Mouse (Mus musculus) left cerebral cortex, adult 9 months (tissue): ENCODE results near the gene Il18bp.

Experiments used
- DNase-seq, 2 experiments: peaks; one replicate each; pipeline ENCODE4 v3.0.0; 2022; ENCODE audit warnings: low spot score in 2 of 2

The Il18bp gene

DNA sequence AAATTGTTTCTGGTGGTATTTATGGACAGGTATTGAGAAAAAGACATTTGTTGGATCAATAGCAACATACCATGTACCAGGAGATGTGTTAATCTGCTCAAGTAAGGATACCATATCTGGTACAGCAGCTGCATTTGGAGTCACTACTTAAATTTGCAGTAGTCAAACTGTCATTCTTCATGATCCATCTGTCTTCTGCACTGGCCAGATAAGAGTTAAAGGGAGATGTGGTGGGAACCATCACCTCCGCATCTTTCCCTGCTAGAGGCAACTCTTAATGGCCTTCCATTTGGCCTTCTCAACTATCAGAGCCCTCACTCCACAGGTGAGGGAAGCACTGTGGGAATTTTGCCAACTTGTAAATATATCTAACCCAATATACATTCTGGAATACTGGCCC lies 12.0 kb downstream of the Il18bp start:
- no peak for DNase-seq

DNA sequence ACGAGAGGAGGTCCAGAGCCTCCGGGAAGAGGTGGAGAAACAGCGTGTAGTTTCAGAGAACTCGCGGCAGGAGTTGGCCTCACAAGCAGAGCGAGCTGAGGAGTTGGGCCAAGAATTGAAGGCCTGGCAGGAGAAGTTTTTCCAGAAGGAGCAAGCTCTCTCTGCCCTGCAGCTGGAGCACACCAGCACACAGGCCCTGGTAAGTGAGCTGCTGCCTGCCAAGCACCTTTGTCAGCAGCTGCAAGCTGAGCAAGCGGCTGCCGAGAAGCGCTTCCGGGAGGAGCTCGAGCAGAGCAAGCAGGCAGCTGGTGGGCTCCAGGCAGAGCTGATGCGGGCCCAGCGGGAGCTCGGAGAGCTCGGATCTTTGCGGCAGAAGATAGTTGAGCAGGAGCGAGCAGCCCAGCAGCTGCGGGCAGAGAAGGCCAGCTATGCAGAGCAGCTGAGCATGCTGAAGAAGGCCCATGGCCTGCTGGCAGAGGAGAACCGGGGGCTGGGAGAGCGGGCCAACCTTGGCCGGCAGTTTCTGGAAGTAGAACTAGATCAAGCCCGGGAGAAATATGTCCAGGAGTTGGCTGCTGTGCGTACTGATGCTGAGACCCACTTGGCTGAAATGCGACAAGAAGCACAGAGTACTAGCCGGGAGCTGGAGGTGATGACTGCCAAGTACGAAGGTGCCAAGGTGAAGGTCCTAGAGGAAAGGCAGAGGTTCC lies 17.4 kb downstream of the Il18bp start:
- DNase-seq, result no peak

DNA sequence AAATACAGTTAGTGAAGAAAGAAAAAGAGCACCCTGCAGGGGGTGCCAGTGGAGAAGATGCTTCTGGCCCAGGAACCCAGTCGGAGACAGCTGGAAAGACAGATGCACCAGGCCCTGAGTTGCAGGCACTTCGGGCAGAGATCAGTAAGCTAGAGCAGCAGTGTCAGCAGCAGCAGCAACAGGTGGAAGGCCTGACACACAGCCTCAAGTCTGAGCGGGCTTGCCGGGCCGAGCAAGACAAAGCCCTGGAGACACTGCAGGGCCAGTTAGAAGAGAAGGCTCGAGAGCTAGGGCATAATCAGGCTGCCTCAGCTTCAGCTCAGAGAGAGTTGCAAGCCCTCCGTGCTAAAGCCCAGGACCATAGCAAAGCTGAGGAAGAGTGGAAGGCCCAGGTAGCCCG lies 18.2 kb downstream of the Il18bp start:
- no peak for DNase-seq

DNA sequence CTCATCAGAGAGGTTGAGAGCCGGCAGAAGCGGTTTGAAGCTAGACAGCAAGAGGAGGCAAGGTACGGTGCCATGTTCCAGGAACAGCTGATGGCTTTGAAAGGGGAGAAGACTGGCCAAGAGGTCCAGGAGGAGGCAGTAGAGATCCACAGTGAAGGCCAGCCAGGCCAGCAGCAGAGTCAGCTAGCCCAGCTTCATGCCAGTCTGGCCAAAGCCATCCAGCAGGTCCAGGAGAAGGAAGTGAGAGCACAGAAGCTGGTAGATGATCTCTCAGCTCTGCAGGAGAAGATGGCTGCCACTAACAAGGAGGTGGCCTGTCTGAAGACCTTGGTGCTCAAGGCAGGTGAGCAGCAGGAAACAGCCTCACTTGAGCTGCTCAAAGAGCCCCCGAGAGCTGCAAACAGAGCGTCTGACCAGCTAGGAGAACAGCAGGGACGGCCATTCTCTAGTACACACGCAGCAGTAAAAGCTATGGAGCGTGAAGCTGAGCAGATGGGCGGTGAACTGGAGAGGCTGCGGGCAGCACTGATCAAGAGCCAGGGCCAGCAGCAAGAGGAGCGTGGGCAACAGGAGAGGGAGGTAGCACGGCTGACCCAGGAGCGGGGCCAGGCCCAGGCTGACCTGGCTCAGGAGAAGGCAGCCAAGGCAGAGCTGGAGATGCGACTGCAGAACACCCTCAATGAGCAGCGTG lies 18.9 kb downstream of the Il18bp start:
- no peak for DNase-seq

DNA sequence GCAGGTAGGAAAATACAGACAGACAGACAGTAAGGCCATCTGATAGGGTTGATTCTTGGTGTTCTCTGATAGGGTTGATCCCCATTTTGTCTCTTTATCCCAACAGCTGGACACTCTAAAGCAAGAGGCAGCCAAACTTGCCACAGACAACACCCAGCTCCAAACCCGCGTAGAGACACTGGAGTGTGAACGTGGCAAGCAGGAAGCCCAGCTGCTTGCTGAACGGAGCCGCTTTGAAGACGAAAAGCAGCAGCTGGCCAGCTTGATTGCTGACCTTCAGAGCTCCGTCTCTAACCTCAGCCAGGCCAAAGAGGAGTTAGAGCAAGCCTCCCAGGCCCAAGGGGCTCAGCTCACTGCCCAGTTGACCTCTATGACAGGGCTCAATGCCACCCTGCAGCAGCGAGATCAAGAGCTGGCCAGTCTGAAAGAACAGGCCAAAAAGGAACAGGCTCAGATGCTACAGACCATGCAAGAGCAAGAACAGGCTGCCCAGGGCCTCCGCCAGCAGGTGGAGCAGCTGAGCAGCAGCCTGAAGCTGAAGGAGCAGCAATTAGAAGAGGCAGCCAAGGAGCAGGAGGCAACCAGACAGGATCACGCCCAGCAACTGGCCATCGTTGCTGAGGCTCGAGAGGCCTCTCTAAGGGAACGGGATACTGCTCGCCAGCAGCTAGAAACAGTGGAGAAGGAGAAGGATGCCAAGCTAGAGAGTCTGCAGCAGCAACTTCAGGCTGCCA lies 20.1 kb downstream of the Il18bp start:
- peak; percentile 42 to 88 for DNase-seq

DNA sequence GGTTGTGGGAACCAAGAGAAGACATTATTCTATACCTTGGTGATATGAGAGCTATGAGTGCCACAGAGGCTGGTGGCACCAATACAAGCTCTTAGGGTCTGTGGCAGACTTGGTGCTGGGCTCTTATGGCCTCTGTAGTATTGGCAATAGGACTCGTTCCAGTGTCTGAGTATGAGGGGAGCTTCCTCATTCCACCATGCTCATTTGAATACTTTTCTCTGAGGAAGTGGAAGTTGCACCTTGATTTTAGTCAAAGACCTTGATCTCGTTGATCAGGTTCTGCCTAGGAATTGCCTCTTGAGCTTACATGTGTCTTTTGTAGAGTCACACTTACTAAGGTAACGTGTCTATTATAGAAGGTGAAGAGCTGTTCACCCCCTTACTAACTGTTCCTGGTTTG lies 24.2 kb downstream of the Il18bp start:
- no peak for DNase-seq

- DNase-seq, result no peak
Observed at GRCm38 (mm10) chr7:101985081-101985480, 33.4 kb downstream of the Il18bp start.

- DNase-seq, result no peak
Observed at GRCm38 (mm10) chr7:101982735-101983134, 35.8 kb downstream of the Il18bp start.

DNA sequence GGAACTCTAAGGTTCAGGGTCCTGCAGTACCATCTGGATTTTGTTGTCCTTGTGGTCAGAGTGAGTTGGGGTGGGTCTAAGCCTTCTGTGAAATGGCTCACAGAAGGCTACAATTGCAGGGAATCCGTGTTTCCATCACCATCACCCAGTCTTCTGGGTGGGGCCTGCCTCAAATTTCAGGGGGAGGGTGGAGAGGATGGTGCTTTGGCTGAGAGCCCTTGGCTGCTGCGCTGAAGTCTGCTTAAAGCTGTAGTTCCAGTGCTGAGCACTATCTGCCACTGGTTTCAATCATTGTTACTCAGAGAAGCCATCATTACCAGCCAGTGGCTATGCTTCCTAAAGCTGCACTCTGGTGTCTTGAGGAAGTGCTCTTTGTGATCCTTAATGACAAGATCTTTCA lies 44.0 kb downstream of the Il18bp start:
- DNase-seq, result no peak

DNA sequence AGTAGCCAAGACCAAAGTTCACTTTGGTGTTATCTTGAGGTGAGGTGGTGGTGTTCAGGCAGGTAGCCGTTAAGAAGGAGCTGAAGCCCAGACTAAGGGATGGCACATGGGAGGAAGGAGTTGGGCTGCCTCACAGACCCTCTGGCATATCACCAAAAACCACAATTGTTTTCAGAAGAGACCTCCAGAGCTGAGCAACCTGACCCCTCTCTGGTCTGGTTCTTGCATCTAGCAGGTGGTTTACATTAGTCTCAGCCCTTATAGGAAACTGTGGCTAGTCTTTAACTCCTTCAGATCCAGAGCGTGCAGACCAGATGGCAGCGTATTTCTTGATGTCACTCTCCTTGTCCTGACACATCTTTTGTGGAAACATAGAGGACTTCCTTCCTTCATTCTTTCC lies 44.8 kb downstream of the Il18bp start:
- no peak for DNase-seq

GRCm38 (mm10) chr7:101971721-101972120 lies 46.8 kb downstream of the Il18bp start:
- DNase-seq, result no peak

- peak; percentile 30 to 80 for DNase-seq
Observed at GRCm38 (mm10) chr7:101970821-101971461, 47.5 kb downstream of the Il18bp start.

GRCm38 (mm10) chr7:101970429-101970775 lies 48.1 kb downstream of the Il18bp start:
- DNase-seq, result peak; percentile 71 to 88

GRCm38 (mm10) chr7:101969694-101970428 lies 48.6 kb downstream of the Il18bp start:
- peak; percentile 59 to 81 for DNase-seq

DNA sequence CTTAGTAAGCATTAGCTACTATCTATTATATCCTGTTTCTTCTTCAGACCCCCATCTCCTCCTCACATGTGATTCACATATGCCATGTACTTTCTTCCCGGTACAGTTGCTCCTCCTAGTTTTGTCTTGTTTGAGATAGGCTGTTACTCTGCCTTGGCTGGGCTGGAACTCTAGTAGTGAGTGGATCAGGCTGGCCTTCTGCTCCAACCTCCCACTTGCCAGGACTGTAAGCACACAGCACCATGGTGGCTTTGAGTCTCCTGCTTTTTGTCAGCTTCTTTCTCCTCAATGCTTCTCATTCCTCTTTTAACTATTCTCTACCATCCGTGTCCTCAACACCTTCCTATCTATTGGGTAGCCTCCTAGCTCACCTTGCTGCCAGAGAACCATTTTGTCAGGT lies 49.7 kb downstream of the Il18bp start:
- DNase-seq, result no peak

DNA sequence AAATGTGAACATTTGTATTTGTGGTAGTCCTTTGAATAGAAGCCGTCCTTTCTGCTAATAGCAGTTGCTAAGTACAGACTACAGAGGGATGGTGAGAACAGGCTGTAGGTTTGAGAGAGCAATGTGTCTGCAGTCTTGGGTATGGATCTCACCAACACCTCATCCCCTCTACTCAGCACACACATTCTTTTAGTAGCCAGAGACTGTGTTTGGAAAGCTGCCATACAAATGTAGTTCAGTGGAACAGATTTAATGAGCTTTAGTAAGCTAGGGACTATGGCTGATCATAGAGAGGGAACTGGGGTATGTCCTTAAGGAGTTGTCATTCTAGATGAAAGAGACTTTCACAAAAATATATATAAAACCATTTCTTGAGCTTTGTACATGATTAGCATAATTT lies 51.2 kb downstream of the Il18bp start:
- DNase-seq, result no peak

DNA sequence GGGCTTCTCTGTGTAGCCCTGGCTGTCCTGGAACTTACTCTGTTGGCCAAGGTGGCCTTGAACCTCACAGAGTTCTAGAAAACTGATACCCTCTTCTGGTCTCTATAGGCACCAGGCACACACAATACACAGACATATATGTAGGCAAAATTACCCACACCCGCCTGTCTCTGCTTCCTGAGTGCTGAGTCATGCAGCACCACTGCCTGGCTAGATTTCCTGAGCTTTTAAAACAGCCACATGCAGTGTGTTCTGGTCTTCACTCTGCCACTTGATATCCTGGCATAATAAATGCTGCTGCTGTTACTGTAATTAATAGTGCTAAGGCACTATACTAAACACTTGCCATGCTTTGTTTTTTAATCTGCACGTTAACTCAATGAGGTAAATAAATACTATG lies 52.9 kb downstream of the Il18bp start:
- DNase-seq, result no peak
